Mouse (Mus musculus): ENCODE data around the gene Polr2j.
A peak's percentile ranks its signal among the peaks of the same experiment; 100 is the strongest.

Gene Polr2j

DNA sequence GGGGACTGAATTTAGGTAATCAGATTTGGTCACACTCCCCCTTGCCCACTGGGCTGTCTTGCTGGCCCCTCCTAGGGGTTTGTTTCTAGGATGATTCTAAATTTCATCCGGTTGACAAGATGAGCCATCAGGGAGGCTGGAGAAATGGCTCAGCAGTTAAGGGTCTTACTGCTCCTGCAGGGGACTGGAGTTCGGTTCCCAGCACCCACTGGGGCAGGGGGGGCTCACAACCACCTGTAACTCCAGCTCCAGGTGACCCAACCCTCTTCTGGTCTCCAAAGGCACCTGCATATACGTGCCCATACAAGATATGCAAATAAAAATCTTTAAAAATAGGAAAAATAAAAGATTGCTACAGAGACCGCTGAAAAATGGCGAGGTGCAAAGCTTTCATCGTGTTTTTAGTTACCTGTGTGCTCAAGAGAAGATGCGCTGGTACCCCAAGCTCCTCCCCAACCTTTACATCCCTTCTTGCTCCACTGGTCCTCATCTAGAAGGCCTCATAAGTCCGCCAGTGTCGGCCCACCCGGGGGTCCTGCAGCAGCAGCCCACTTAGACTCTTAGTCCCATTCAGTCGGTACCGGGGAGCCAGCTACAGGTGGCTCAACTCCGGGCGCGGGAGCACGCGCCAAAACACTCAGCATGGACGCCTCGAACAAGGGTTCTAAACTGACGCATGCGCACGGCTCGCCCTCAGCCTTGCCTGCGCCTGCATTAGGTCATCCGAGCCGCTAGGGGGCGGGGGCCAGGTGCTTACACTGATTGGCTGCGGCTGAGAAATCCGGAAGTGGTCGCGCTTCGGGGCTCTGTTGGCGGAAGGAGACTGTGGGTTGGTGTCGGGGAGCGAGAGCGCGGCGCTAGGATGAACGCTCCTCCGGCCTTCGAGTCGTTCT is at the start of gene Polr2j:
Polr2j (plus strand) TSS at position 741 of the 893 bp plus-strand sequence.
- DNase-seq = peak; percentile 99

DNA sequence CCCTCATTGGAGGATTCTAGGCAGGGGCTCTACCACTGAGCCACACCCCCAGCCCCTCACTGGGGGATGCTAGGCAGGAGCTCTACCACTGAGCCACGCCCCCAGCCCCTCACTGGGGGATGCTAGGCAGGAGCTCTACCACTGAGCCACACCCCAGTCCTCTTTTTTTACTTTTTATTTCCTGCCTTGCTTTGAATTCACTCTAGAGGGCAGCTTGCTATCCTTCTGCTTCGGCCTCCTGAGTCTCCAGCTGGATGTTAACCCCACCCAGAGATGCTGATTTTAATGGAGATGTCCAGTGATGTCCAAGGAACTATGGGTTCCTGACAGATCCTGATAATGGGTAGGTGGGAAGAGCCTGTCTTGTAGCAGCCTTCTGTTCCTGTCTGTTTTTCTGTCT is 47.0 kb upstream of the Polr2j start:
- no peak for DNase-seq

DNA sequence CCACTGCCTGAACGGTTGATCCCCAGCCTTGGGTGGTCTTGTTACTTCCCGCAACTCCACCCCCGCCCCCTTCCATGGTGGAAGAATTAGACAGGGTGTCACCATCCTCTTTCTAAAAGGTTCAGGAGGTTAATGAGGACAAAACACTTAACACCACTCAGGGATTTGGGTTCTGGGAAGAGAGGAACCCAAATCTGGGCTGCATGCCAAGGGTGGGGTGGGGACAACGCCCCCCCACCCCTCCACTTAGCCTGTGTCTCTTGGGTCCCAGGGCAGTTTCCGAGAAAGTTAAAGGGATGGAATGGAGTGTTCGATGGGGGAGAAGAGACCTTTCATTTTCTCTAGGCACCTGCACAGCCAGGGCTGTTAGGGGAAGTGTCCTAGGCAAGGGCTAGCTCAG is 43.4 kb upstream of the Polr2j start:
- no peak for DNase-seq

DNA sequence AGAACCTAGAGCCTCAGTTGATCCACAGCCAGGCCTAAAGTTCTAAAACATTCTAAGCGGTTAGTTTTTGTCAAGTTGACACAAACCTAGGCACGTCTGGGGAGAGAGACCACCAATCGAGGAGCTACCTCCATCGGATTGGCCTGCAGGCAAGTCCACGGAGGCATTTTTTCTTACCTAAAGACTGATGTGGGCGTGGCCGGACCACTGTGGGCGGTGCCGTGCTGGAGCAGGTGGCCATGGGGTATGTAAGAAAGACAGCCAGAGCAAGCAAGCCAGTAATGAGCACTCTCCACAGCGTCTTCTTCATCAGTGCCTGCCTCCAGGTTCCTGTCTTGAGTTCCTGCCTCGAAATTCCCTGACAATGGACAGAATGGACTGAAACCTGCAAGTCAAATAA is 42.9 kb upstream of the Polr2j start:
- no peak for DNase-seq

DNA sequence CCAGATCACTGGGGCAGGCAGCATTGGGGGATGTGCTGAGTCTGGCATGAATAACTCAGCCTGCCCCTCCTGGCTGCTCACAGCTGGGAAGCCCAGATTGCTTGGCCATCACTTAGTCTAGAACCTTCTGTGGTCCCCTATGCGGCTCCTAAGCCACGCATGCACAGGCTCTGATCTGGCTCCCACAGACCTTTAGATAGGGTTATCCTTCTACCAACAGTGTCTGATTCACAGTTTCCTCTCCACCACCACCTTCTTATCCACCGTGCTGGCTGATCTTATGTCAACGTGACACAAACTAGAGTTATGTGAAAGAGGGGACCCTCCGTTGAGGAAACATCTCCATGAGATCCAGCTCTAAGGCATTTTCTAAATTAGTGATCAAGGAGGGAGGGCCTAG is 41.4 kb upstream of the Polr2j start:
- DNase-seq = no peak

DNA sequence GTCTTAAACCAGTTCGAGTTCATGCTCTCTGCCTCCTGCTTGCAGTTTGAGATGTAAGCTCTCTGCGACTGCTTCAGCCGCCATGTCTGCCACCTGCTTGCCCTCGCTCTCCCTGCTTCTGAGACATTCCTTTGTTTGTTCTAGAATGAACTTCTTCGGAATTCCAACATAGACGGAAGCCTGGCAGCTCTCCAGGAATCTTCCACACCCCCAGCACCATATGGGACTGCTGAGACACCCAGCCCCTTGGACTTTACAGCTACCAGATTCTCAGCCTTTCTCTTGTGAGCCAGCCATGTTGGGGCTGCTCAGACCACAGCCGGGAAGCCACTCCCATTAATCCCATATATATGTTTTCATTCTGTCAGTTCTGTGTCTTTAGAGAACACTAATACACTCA is 40.1 kb upstream of the Polr2j start:
- DNase-seq = peak; percentile 32

DNA sequence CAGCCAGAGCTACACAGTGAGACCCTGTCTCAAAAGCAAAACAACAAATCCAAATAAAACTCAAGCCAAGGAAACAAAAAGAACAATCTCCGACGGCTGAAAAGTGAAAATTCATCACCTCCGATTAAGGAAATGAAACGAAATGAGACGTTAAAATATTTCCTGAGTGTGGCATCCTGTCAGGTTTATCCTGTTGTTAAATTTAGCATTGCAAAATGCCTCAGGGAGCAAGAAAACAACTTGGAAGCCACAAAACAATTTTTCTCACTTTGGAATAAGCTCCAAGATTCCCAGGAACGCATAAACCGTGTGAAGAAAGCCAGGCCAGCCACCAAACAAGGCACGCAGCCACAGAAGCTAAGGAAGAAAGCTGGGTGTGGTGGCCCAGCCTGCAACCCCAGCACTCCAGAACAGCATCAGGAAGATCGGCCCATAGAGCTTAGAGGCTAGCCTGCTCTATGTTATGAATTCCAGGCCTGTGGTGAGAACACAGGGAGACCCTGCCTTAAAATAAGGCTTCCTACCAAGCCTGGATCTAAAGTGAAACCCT is 39.4 kb upstream of the Polr2j start:
- no peak for DNase-seq

DNA sequence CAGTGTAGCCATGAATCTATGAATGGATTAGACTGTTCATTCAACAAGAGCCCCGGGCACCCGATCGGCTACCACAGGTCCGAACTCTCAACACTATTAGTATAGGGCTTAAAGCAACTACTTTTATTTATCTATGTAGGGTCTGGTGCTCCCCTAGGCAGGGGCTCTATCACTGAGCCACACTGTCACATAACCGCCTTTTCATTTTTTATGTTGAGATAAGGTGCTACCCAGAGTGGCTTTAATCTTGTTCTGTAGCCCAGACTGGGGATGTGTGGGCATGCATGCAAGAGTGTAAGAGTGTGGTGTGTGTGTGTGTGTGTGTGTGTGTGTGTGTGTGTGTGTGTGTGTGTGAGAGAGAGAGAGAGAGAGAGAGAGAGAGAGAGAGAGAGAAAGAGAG is 38.3 kb upstream of the Polr2j start:
- DNase-seq = no peak

DNA sequence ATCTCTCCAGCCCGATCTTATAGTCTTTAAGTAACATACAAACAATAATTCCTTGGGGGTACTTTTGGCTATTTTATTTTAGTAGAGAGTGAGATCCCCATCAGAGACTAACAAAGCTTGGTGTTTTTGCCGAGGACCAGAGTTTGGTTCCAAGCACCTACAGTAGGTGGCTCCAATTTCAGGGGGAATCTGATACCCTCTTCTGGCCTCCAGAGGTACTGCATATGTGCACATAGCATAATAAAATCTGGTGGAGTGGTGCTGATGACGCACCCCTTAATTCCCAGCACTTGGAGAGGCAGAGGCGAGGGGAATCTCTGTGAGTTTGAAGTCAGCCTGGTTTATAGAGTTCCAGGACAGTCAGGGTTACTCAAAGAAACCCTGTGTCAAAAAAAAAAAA is 34.1 kb upstream of the Polr2j start:
- no peak for DNase-seq

DNA sequence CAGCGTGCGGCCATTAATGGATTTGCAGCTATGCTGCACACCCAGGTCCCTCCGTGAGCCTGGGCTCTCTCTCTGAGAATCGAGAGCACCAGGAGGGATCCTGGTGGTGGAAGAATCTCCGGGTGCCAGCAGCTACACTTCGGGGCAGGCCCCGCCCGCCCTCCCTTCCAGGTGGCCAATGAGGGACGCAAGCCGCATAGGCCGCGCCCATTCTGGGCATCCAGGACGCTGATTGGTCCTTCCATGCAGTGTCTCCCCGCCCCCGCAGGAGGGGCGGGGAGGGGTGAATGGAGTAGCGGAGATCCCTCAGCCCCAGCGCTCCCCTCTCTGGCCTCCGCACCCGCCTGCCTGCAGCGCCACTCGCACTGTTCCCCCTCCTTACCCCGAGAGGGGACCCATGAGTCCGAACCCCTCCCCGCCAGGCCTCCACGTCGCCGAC is 32.7 kb upstream of the Polr2j start, which contains the start of gene Rasa4:
Rasa4 (plus strand) TSS at position 248 of the 439 bp plus-strand sequence.
- peak; percentile 85 for DNase-seq

DNA sequence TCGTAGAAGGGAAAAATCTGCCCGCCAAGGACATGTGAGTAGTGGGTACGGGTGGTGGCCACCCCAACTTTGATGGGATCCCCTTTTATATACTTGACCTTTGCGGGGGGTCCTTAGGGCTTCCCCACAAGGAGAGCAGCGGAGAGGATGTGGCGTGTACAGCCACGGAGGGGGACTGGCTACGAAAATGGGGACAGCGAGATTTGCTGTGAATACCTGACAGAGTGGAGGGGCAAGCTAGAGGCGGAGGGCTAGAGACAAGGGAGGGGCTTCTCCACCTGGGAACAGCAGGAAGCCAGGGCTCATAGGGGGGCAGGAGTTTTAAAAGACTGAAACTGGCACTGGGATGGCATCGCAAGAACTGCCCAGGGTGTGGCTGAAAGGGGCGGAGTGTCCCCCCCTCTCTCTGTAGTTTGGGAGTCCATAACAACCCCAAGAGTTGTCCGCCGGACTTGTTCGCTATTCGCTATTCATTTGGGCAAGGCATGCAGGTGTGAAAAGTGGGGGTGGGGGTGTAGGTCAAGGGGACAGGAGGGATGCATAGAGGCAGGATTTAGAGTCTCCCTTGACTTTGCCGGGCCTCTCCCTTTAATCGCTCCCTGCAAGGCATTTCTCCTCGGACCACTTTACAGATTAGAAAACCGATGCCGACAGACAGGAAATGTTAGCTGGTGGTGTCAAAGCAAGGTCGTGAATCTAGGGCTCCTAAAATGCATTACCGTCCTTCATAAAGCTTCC is 32.1 kb upstream of the Polr2j start:
- no peak for DNase-seq

DNA sequence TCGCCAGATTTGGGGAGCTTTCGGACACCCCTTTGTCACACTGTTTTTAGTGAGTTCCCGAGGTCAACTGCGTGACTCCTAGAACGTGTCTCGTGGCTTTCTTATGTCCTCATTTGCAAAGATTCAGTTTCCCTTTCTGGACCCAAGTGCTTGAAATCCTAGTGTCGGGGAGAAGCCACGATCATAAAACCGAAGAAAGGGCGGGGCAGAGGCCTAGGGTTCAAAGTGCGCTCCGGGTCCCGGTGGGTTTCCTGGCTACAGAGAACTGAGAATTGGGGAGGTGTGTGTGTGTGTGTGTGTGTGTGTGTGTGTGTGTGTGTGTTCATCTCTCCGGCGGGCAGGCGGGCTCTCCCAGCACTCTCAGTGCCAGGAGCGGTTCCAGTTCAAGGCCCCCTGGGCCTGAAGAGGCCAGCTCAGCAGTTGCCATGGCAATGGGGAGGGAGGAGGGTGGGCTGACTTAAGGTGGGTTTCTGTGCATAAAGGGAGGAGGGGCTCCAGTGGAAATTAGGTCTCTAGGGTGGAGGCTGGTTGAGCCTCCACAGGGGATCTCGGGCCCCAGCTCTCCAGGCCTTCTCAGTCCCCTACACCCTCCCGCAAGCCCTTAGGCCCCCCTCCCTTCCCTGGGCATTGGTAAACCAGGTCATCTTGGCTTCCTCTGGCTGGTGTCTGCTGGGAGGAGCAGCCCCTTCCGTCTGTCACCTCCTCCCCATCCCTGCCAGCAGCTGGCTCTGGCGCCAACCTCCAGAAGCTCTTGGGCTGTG is 31.4 kb upstream of the Polr2j start:
- no peak for DNase-seq

DNA sequence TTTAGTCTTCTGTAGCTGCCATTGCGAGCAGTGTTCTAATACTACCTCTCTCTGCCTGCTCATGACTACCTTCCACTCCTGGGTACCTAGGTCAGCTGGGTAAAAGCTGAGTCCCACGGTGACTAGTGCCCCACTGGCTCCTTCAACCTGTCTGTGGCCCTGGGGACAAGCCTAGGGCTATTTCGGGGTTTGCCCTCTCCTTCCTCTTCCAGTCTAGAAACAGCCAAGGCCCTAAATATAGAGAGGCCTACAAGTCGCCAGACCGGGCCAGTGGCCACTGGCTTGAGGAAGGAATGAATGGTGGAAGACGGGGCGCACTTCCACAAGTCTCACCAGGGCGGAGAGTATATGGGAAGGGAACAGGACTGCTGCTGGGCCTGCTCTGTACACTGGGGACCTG is 30.1 kb upstream of the Polr2j start:
- DNase-seq = no peak

DNA sequence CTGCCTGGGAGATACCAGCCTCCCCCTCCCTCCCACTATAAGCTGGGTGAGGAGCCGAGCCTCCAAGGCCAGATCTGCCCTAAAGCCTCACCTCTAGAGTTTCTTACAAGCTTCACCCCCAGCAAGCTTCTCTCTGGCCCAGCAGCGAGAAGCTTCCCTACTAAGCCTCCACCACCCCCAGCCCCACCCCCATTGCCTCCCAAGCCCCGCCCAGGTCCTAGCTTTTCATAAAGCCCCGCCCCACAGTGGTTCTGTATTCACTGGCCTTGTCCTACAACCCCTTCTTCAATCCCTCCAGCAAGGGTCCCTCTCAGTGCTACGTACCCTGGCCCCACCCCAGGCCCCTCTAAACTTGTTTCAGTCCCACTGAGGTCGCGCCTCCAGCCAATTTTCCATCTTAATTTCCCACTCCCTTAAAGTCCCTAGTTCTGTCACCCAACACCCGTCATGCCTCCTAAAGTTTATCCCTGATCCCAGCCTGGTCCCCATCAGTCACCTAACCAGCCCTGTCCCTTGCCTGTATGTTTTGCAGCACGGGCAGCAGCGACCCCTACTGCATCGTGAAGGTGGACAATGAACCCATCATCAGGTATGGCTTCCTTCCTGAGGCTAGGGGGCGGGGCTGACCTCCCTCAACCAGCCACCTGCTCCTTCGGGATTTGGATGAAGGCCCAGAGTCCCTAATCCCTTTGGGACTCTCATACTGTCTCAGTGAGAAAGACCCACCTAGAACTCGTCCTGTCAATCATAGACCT is 27.4 kb upstream of the Polr2j start:
- DNase-seq = no peak

DNA sequence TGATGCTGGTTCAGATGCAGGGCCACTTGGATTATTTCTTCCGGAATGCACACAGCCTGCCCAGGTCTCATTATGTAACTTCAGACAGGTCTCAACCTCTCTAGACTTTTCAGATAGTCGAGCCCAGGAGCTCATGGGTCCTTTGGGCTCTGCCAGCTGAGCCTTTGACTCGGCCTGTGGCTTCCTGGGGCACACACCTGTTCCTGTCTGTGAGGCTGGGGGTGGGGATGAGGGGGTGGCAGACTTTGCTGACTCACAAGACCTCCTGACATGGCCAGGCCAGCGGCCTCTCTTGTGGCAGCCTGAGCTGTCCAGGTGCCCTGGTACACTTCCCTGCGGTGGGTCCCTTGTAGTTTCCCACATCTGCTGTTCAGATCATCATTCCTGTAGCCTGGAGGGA is 24.5 kb upstream of the Polr2j start:
- DNase-seq = no peak

DNA sequence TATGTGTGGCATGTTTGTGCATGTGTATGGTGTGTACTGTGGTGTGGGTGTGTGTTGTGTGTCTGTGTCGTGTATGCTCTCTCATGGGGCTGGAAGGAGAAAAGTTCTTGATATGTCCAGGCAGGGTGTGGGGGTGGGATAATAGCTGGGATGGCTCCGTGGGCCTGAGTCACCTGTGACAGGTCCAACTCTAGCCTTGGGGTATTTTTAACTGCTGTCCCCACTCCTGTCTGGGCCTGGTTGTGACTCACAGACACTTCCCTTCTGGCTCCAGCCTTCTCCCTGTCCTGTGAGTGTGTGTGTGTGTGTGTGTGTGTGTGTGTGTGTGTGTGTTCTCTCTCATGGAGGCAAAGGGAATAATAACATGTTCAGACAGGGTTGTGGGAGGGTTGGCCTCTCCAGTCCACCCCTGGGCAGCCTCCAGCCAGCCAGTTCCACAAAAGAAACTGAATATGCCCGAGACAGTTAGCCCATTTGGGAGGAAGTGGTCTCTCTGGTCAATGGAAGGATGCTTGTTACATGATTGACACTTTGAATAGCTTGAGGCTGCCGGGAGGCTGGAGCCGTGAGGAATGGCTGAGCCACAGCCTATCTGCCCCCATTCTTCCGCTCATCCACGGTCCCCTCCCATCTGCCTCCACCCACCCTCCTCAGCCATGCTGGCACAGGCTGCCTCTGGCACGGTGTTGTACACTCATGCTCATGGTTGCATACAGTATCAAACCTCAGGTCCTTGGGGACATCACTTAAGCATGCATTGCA is 22.0 kb upstream of the Polr2j start:
- no peak for DNase-seq

DNA sequence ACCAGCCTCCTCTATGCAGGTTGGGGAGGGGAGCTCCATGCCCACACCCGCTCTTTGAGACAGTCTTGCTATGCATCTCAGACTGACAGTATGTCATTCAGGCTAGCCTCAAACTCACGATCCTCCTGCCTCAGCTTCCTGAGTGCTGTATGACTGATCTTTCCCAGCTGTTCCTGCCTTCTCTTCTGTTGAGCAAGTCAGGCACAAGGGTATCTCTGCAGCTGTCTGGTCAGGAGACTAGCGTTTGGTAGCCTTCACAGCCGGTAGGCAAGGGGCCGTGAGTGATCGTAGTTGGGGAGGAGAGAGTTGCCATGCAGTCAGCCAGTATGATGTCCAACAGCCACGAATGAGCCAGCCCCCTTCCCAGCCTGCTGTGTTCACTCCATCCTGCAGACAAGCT is 21.3 kb upstream of the Polr2j start:
- DNase-seq = no peak

DNA sequence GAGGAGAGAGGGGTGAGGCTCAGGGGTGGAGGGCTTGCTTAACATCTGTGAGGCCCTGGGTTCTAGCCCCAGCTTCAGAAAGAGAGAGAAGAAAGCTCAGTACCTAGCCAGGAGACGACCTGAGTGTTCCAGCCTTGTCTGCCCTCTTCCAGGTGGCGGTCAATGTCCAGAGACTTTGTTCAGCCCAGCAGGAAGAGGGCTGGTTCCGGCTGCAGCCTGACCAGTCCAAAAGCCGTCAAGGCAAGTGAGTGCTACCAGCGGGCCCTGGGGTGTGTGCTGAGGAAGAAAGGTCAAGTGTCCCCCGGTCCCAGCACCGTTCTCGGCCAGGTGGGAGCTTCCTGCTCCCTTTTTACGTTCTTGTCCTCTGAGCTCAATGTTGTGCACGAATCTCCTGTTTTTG is 17.9 kb upstream of the Polr2j start:
- no peak for DNase-seq

DNA sequence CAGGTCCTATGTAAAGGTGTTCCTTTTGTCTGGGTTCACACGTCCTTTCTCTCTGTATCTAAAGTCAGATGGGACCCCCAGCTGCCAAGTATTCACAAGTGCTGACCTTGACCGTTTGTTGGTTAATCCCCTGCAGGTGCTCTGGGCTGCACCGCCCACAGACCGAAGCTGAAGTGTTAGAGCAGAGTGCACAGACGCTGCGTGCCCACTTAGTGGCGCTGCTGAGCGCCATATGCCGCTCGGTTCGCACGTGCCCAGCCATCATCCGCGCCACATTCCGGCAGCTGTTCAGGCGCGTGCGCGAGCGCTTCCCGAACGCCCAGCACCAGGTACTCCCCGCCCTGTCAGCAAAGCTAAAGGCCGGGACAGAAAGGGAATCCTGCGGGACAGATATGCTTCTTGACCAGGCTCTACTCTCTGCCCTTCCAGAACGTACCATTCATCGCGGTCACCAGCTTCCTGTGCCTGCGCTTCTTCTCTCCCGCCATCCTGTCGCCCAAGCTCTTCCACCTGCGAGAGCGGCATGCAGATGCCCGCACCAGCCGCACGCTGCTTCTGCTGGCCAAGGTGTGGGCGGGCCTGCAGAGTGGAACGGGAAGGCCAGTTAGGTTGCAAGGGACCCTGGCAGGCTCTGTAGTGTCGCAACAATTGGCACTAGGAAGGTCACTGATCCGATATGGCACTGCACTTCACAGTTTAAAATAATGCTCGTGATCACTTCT is 14.2 kb upstream of the Polr2j start:
- DNase-seq = peak; percentile 80

DNA sequence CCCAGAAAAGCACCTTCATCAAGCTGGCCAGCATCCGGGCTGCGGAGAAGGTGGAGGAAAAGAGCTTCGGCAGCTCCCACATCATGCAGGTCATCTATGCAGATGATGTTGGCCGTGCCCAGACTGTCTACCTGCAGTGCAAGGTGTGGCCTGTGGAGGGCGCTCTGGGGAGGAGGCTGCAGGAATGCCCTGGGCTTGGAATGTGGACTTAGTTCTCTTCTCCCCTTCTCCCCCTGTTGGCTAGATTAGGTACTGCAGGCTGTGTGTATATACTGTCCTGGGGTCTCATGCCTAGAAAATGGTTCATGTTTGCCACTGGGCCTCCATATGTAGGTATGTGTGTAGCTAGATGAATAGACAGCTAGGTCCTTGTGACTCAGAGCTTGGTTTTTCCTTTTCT is 11.9 kb upstream of the Polr2j start:
- peak; percentile 43 for DNase-seq

DNA sequence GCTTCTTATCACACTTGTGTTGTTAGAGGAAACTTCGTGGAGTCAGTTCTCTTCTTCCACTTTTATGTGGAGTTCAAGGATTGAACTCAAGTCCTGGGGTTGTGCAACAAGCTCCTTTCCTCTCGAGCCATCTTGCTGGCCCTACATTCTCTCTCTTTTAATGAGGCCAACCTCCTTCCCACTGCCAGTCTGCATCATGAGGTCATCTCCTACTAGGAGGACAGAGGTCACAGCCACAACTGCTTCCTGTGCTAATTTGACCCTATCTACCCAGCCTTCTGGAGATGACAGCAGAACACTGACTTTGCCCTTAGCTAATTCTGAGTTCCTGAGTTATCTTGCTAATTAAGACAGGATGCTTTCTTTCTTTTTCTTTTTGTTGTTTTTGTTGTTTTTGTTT is 7.9 kb upstream of the Polr2j start:
- no peak for DNase-seq
